Mouse (Mus musculus) stomach, postnatal 0 days (tissue): ENCODE results near the gene Ip6k2. TPM values are rescaled to one million over a fixed set of nuclear protein-coding genes. Genes with fewer than 3 reads are reported as not detected.

Source experiments
- ATAC-seq: fragments of 200-750 bp; cut with Nextera tagmentation; 2 replicates; pipeline ENCODE4 v1.8.0; 2017; ENCODE audit not compliant: low FRiP score, low TSS enrichment
- DNase-seq: peaks from one replicate; pipeline ENCODE4 v3.0.0-alpha.2; 2016; ENCODE audit warnings: low spot score
- H3K27ac ChIP-seq: fragments of 300-500 bp; sonication (generic); replicated peaks from 2 replicates; pipeline ENCODE4 v1.5.1; 2014; ENCODE audit warnings: mild to moderate bottlenecking, control low read depth
- H3K27me3 ChIP-seq: fragments of 300-500 bp; sonication (generic); 2 replicates; pipeline ENCODE4 v1.6.1; 2014; ENCODE audit warnings: low read length; ENCODE audit not compliant: control insufficient read depth, insufficient read depth
- H3K36me3 ChIP-seq: fragments of 300-500 bp; sonication (generic); 2 replicates; pipeline ENCODE4 v1.6.1; 2014; ENCODE audit warnings: low read length, mixed read lengths; ENCODE audit not compliant: control insufficient read depth, insufficient read depth
- H3K4me1 ChIP-seq: fragments of 300-500 bp; sonication (generic); replicated peaks from 2 replicates; pipeline ENCODE4 v1.6.1; 2014; ENCODE audit warnings: antibody characterized with exemption; ENCODE audit not compliant: control insufficient read depth, insufficient read depth
- H3K4me2 ChIP-seq: fragments of 300-500 bp; sonication (generic); replicated peaks from 2 replicates; pipeline ENCODE4 v1.6.1; 2014; ENCODE audit warnings: low read depth, mild to moderate bottlenecking, control low read depth, moderate library complexity
- H3K4me3 ChIP-seq: fragments of 300-500 bp; sonication (generic); 2 replicates; pipeline ENCODE4 v1.5.1; 2014; ENCODE audit warnings: low read depth, low read length, control low read depth
- H3K9ac ChIP-seq: fragments of 300-500 bp; sonication (generic); 2 replicates; pipeline ENCODE4 v1.6.1; 2014; ENCODE audit warnings: mild to moderate bottlenecking, low read length, control low read depth, mixed read lengths
- H3K9me3 ChIP-seq: fragments of 300-500 bp; sonication (generic); 2 replicates; pipeline ENCODE4 v1.6.1; 2016; ENCODE audit warnings: low read length; ENCODE audit not compliant: control insufficient read depth
- CTCF ChIP-seq: IDR thresholded peaks from 2 replicates; pipeline ENCODE4 v1.5.1; 2016; ENCODE audit warnings: antibody characterized with exemption, low read depth, mild to moderate bottlenecking, moderate library complexity
- EP300 ChIP-seq: optimal IDR thresholded peaks from 2 replicates; pipeline ENCODE3; 2016; ENCODE audit warnings: antibody characterized with exemption
- WGBS: fragments of 180-500 bp; shearing (Covaris S2); extraction: QIAGEN DNeasy Blood & Tissue Kit; methylation state at CpG from one replicate; pipeline ENCODE4 v1.1.7; 2014; 5-methylcytosine and 5-hydroxymethylcytosine counted together
- microRNA-seq: library from miRNA; unstranded; fragments of <30 nt; microRNA quantifications from one replicate; pipeline ENCODE4, GENCODE M21; 2016
- polyA plus RNA-seq: library from polyadenylated mRNA; unstranded; fragments of >200 nt; fragmentation: Nextera tagmentation; extraction: Ambion mirVana; gene quantifications from 2 replicates; pipeline ENCODE4 v1.2.1, GENCODE M21; 2015

Gene Ip6k2
- polyA plus RNA-seq, 1 experiment from 2014 or later: 35.7 TPM

DNA sequence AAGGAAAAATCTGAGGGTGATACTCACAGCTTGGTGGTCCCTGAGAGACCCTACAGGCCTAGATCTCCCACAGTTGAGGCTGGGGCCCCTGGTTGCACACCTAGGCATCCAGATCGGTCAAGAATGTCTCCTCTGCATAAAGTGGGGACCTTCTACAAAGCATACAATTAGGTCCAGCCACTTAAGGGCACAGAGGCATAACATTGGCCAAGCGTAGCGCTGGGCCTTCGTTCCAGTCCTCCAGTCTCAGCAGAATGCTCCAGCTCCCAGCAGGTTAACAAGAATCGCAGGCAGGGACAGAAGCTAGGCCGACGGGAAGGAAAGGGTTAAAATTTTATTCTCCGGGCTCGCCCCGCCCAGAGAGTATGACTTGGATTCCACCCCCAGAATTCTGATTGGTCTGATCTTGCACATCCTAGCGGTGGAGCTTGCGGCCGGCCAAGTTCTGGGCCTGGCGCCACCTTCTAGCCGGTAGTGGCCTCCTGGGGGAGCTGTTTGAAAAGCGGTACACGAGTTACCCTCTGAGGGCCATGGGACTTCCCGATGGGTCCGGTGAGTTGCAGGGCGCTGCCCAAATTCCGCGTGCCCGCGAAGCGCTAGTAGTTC, 70.1 kb downstream of the Ip6k2 start:
- 3% methylated on average over 25 of the region's 25 CpGs for WGBS
- TF ChIP-seq CTCF: peak; percentile 79
- no peak for TF ChIP-seq EP300

GRCm38 (mm10) chr9:108854241-108854696, 70.7 kb downstream of the Ip6k2 start:
- Histone ChIP-seq H3K4me1 (peaks cover 5% of the 10 kb centered on the region; the same call in 1 of the 2 replicates), H3K27me3 (no peaks in the 10 kb centered on the region), H3K9me3 (no peaks in the 10 kb centered on the region), H3K9ac (peak overlapping the region; percentile 57), H3K27ac (peak overlapping the region; percentile 76), H3K4me3 (peak overlapping the region; percentile 53), H3K36me3 (no peaks in the 10 kb centered on the region), H3K4me2 (peak overlapping the region; percentile 65)
- no peak for TF ChIP-seq EP300
- TF ChIP-seq CTCF: no peak; the same call in 1 of the 2 replicates
- under 1% methylated on average over 28 of the region's 28 CpGs for WGBS
- DNase-seq: peak; percentile 86
- peak; percentile 79 for ATAC-seq

More for the DNA sequence above, 70.1 kb downstream of the Ip6k2 start:
- Histone ChIP-seq H3K4me2 (peak overlapping the region; percentile 65), H3K9me3 (no peaks in the 10 kb centered on the region), H3K27ac (peak overlapping the region; percentile 76), H3K27me3 (no peaks in the 10 kb centered on the region), H3K36me3 (no peaks in the 10 kb centered on the region), H3K4me3 (peak overlapping the region; percentile 53), H3K4me1 (peaks cover 5% of the 10 kb centered on the region; the same call in 1 of the 2 replicates), H3K9ac (peak overlapping the region; percentile 57)
- DNase-seq (peak; percentile 94), ATAC-seq (peak; percentile 93)

GRCm38 (mm10) chr9:108855335-108855734, 71.7 kb downstream of the Ip6k2 start:
- TF ChIP-seq CTCF (no peak), EP300 (no peak)
- no peak overlapping the region for H3K9ac ChIP-seq
- H3K27me3 ChIP-seq: no peaks in the 10 kb centered on the region
- DNase-seq: no peak
- H3K4me2 ChIP-seq: peak overlapping the region; percentile 65
- H3K4me3 ChIP-seq: no peak overlapping the region
- ATAC-seq: no peak
- no peak overlapping the region for H3K27ac ChIP-seq
- no peaks in the 10 kb centered on the region for H3K36me3 ChIP-seq
- peaks cover 5% of the 10 kb centered on the region; the same call in 1 of the 2 replicates for H3K4me1 ChIP-seq
- no peaks in the 10 kb centered on the region for H3K9me3 ChIP-seq
- 44% methylated on average over 5 of the region's 5 CpGs for WGBS

Small RNAs within 50 kb of the gene (microRNA-seq; reads per million reads assigned to microRNA genes)
- gene Gm23156: not detected

Other genes starting within 250 kb of the Ip6k2 start
- gene Impdh2, start 223.5 kb upstream of the Ip6k2 start, polyA plus RNA-seq: 67.1 and 70.6 TPM in 2 replicates
- gene Ndufaf3, start 216.4 kb upstream of the Ip6k2 start, polyA plus RNA-seq: 40.4 and 42.4 TPM in 2 replicates
- gene Dalrd3, start 213.9 kb upstream of the Ip6k2 start, polyA plus RNA-seq: 44.9 and 50.5 TPM in 2 replicates
- 23.2 and 25.5 TPM in 2 replicates for gene Wdr6, start 205.1 kb upstream of the Ip6k2 start, polyA plus RNA-seq
- gene P4htm, start 186.1 kb upstream of the Ip6k2 start, polyA plus RNA-seq: 3.7 and 4.4 TPM in 2 replicates
- gene Arih2, start 134.4 kb upstream of the Ip6k2 start, polyA plus RNA-seq: 25.1 and 27.2 TPM in 2 replicates
- gene Slc25a20, start 121.7 kb upstream of the Ip6k2 start, polyA plus RNA-seq: 71.5 and 75.1 TPM in 2 replicates
- gene Prkar2a, start 94.5 kb upstream of the Ip6k2 start, polyA plus RNA-seq: 22.2 and 24.0 TPM in 2 replicates
- gene Nckipsd, start 24.6 kb downstream of the Ip6k2 start, polyA plus RNA-seq: 7.9 and 8.5 TPM in 2 replicates
- 0.15 and 0.22 TPM in 2 replicates for gene Celsr3, start 42.5 kb downstream of the Ip6k2 start, polyA plus RNA-seq
- gene Slc26a6, start 69.5 kb downstream of the Ip6k2 start, polyA plus RNA-seq: 8.0 and 8.2 TPM in 2 replicates
- 0.51 and 0.67 TPM in 2 replicates for gene Tmem89, start 130.8 kb downstream of the Ip6k2 start, polyA plus RNA-seq
- 476 and 497 TPM in 2 replicates for gene Uqcrc1, start 152.8 kb downstream of the Ip6k2 start, polyA plus RNA-seq
- 6.2 and 9.6 TPM in 2 replicates for gene Col7a1, start 169.8 kb downstream of the Ip6k2 start, polyA plus RNA-seq
- not detected in 2 replicates for gene Ucn2, start 202.2 kb downstream of the Ip6k2 start, polyA plus RNA-seq
- 10.3 and 12.1 TPM in 2 replicates for gene Pfkfb4, start 208.0 kb downstream of the Ip6k2 start, polyA plus RNA-seq